Mouse (Mus musculus) liver, embryonic 11.5 days (tissue): ENCODE measurements around the gene Col2a1. TPM values are rescaled to one million over a fixed set of nuclear protein-coding genes. Genes with fewer than 3 reads are reported as not detected.

ENCODE experiments used
- ATAC-seq: fragments of 200-750 bp; cut with Nextera tagmentation; replicated peaks from 2 replicates; pipeline ENCODE4 v1.8.0; 2017; ENCODE audit warnings: moderate number of reproducible peaks, mild to moderate bottlenecking, moderate TSS enrichment, moderate library complexity; ENCODE audit not compliant: low FRiP score
- DNase-seq: peaks from one replicate; pipeline ENCODE4 v3.0.0-alpha.2; 2017; ENCODE audit warnings: low spot score
- H3K27ac ChIP-seq: fragments of 300-500 bp; sonication (generic); 2 replicates; pipeline ENCODE4 v1.5.1; 2014; ENCODE audit warnings: mild to moderate bottlenecking, low read depth, low read length, control low read depth
- H3K27me3 ChIP-seq: fragments of 300-500 bp; sonication (generic); replicated peaks from 2 replicates; pipeline ENCODE4 v1.6.1; 2014; ENCODE audit warnings: low read length, mixed read lengths; ENCODE audit not compliant: control insufficient read depth, insufficient read depth
- H3K36me3 ChIP-seq: fragments of 300-500 bp; sonication (generic); 2 replicates; pipeline ENCODE4 v1.6.1; 2014; ENCODE audit warnings: mild to moderate bottlenecking, low read length, moderate library complexity, mixed read lengths; ENCODE audit not compliant: control insufficient read depth, insufficient read depth
- H3K4me1 ChIP-seq: fragments of 300-500 bp; sonication (generic); replicated peaks from 2 replicates; pipeline ENCODE4 v1.6.1; 2014; ENCODE audit warnings: low read length, mixed read lengths; ENCODE audit not compliant: control insufficient read depth, insufficient read depth
- H3K4me2 ChIP-seq: fragments of 300-500 bp; sonication (generic); 2 replicates; pipeline ENCODE4 v1.6.1; 2014; ENCODE audit warnings: mild to moderate bottlenecking, control low read depth, moderate library complexity
- H3K4me3 ChIP-seq: fragments of 300-500 bp; sonication (generic); 2 replicates; pipeline ENCODE4 v1.5.1; 2014; ENCODE audit warnings: low read depth, low read length, control low read depth
- H3K9ac ChIP-seq: fragments of 300-500 bp; sonication (generic); 2 replicates; pipeline ENCODE4 v1.6.1; 2014; ENCODE audit warnings: low read depth, low read length, control low read depth
- H3K9me3 ChIP-seq: fragments of 300-500 bp; sonication (generic); 2 replicates; pipeline ENCODE4 v1.6.1; 2016; ENCODE audit warnings: low read length, inconsistent platforms, mixed read lengths; ENCODE audit not compliant: control insufficient read depth
- WGBS: fragments of 180-500 bp; shearing (Covaris S2); extraction: QIAGEN DNeasy Blood & Tissue Kit; methylation state at CpG from one replicate; pipeline ENCODE4 v1.1.7; 2014; 5-methylcytosine and 5-hydroxymethylcytosine counted together
- polyA plus RNA-seq: library from polyadenylated mRNA; unstranded; fragments of >200 nt; fragmentation: Nextera tagmentation; extraction: Ambion mirVana; gene quantifications from 2 replicates; pipeline ENCODE4 v1.2.1, GENCODE M21; 2014

Gene Col2a1
- polyA plus RNA-seq, 1 experiment from 2014 or later = 6.5 TPM

- Histone ChIP-seq H3K4me2 (no peak overlapping the region), H3K36me3 (no peaks in the 10 kb centered on the region), H3K27ac (no peak overlapping the region), H3K27me3 (no peaks in the 10 kb centered on the region), H3K9me3 (no peaks in the 10 kb centered on the region), H3K9ac (no peak overlapping the region), H3K4me3 (no peak overlapping the region), H3K4me1 (no peaks in the 10 kb centered on the region)
- ATAC-seq (no peak), DNase-seq (no peak)
- WGBS = 39% methylated on average over 6 of the region's 6 CpGs
These were observed 76.7 kb downstream of the Col2a1 start for GRCm38 (mm10) chr15:97927821-97928220.

DNA sequence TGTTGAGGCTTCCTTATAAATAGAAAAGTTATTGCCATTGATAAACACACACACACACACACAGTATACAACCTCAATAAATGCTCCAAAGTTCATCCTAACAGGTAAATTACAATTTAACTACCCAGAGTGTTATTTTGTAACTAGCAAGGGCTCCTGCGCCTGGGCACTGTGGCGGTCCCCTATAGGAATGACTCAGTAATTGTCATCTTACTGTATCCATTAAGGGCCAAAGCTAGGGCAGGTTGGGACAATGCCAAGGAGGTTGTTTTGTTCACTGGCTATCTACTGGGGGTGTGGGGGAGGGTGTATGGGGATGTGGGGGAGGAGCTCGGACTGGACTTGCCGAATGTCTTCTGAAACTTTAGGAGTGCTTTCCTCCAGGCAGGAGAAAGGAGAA lies 77.5 kb downstream of the Col2a1 start:
- Histone ChIP-seq H3K27ac (no peak overlapping the region), H3K4me3 (no peak overlapping the region), H3K4me1 (no peaks in the 10 kb centered on the region), H3K36me3 (no peaks in the 10 kb centered on the region), H3K4me2 (no peak overlapping the region), H3K9ac (no peak overlapping the region), H3K9me3 (no peaks in the 10 kb centered on the region), H3K27me3 (no peaks in the 10 kb centered on the region)
- no peak for ATAC-seq
- no peak for DNase-seq
- WGBS = 56% methylated on average over 4 of the region's 4 CpGs

Other genes starting within 250 kb of the Col2a1 start
- 4.1 and 4.5 TPM in 2 replicates for gene Rapgef3, start 236.7 kb downstream of the Col2a1 start, polyA plus RNA-seq
- gene Slc48a1, start 226.2 kb downstream of the Col2a1 start, polyA plus RNA-seq = 55.0 and 62.1 TPM in 2 replicates
- gene Hdac7, start 160.2 kb downstream of the Col2a1 start, polyA plus RNA-seq = 28.1 and 33.5 TPM in 2 replicates
- gene Vdr, start 94.1 kb downstream of the Col2a1 start, polyA plus RNA-seq = 0.96 and 1.2 TPM in 2 replicates
- 25.7 and 28.0 TPM in 2 replicates for gene Tmem106c, start 40.5 kb downstream of the Col2a1 start, polyA plus RNA-seq
- gene Pfkm, start 87.9 kb upstream of the Col2a1 start, polyA plus RNA-seq = 37.2 and 42.5 TPM in 2 replicates
- 37.9 and 38.6 TPM in 2 replicates for gene Senp1, start 89.0 kb upstream of the Col2a1 start, polyA plus RNA-seq
- 37.2 and 42.5 TPM in 2 replicates for gene Asb8, start 160.9 kb upstream of the Col2a1 start, polyA plus RNA-seq
- gene Ccdc184, start 162.5 kb upstream of the Col2a1 start, polyA plus RNA-seq = not detected in 2 replicates
- gene Olfr288, start 190.8 kb upstream of the Col2a1 start, polyA plus RNA-seq = not detected in 2 replicates
- not detected in 2 replicates for gene Gm44579, start 216.3 kb upstream of the Col2a1 start, polyA plus RNA-seq
- gene Olfr287, start 216.4 kb upstream of the Col2a1 start, polyA plus RNA-seq = not detected in 2 replicates
- not detected in 2 replicates for gene Olfr286, start 229.8 kb upstream of the Col2a1 start, polyA plus RNA-seq